Mouse (Mus musculus) lung, embryonic 15.5 days (tissue): Measurements from ENCODE around the gene Galc. TPM values are rescaled to one million over a fixed set of nuclear protein-coding genes. Genes with fewer than 3 reads are reported as not detected.

Source experiments
- ATAC-seq: fragments of 200-750 bp; cut with Nextera tagmentation; 2 replicates; pipeline ENCODE4 v1.8.0; 2017; ENCODE audit warnings: moderate number of reproducible peaks, borderline replicate concordance; ENCODE audit not compliant: low FRiP score, low TSS enrichment; ENCODE audit errors: extremely low read depth
- H3K27ac ChIP-seq: fragments of 300-500 bp; sonication (generic); 2 replicates; pipeline ENCODE4 v1.5.1; 2015; ENCODE audit warnings: moderate library complexity, mild to moderate bottlenecking, inconsistent platforms
- H3K27me3 ChIP-seq: fragments of 300-500 bp; sonication (generic); 2 replicates; pipeline ENCODE4 v1.6.1; 2015; ENCODE audit warnings: inconsistent platforms
- H3K36me3 ChIP-seq: fragments of 300-500 bp; sonication (generic); 2 replicates; pipeline ENCODE4 v1.6.1; 2015; ENCODE audit warnings: inconsistent platforms
- H3K4me1 ChIP-seq: fragments of 300-500 bp; sonication (generic); 2 replicates; pipeline ENCODE4 v1.6.1; 2015; ENCODE audit warnings: inconsistent platforms
- H3K4me2 ChIP-seq: fragments of 300-500 bp; sonication (generic); 2 replicates; pipeline ENCODE4 v1.6.1; 2015; ENCODE audit warnings: inconsistent platforms, mild to moderate bottlenecking, moderate library complexity
- H3K4me3 ChIP-seq: fragments of 300-500 bp; sonication (generic); 2 replicates; pipeline ENCODE4 v1.5.1; 2015; ENCODE audit warnings: mild to moderate bottlenecking, inconsistent platforms
- H3K9ac ChIP-seq: fragments of 300-500 bp; sonication (generic); 2 replicates; pipeline ENCODE4 v1.6.1; 2015; ENCODE audit warnings: inconsistent platforms
- H3K9me3 ChIP-seq: fragments of 300-500 bp; sonication (generic); 2 replicates; pipeline ENCODE4 v1.6.1; 2016; ENCODE audit warnings: inconsistent platforms
- WGBS: fragments of 180-500 bp; shearing (Covaris S2); methylation state at CpG from one replicate; pipeline ENCODE4 v1.1.7; 2015; 5-methylcytosine and 5-hydroxymethylcytosine counted together
- polyA plus RNA-seq: library from polyadenylated mRNA; unstranded; fragments of >200 nt; fragmentation: Nextera tagmentation; extraction: Ambion mirVana; gene quantifications from 2 replicates; pipeline ENCODE4 v1.2.1, GENCODE M21; 2015

Gene Galc
- polyA plus RNA-seq, 1 experiment from 2014 or later = 7.8 TPM

DNA sequence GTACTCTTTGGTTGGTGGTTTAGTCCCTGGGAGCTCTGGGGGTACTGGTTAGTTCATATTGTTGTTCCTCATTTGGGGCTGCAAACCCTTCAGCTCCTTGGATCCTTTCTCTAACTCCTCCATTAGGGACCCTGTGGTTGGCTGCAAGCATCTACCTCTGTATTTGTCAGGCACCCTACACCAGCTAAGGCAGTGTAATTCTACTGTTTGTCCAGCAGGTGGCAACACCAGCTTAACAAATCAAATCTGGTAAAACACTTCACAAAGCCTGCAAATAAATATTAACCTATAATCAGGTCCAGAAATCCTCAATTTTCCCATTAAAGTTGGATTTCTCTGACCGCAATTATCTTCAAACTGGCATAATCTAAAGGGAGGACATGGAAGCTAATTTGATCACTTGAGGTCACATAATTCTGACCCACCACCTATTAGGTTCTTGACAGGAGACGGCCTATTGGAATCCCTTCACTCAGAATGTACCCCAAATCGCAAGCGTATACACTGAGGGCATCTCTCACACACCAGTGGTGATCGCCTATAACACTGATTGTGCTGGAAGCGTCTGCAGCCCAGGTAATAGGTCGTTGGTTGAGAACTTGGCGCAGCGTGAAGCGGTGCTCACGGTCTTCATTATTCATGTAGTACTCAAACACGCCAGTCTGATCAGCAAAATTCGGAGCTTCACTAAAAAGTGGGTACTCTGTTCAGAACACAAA lies 46.6 kb downstream of the Galc start:
- no peak for ATAC-seq
- H3K9ac ChIP-seq = no peak overlapping the region
- 88% methylated on average over 13 of the region's 13 CpGs for WGBS

DNA sequence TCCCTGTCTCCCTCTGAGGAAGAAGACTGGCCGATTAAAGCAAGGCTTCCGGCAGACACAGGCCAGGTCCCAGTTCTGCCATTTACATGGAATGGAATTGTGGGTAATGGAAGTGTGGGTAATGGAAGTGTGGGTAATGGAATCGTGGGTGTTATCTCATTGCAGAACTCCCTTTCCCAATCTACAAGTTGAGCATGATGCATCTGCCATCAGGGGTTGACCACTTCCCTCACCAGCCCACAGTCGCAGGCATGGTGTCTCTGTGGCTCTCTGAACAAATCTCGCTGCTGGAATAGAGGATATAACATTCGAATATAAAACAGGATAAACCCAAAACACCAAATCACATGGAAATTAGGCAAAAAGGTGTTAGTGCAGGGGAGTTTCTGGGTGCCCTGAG lies 48.8 kb downstream of the Galc start:
- Histone ChIP-seq H3K9me3 (no peaks in the 10 kb centered on the region), H3K4me3 (no peak overlapping the region), H3K36me3 (no peaks in the 10 kb centered on the region), H3K4me1 (no peaks in the 10 kb centered on the region), H3K27me3 (no peaks in the 10 kb centered on the region), H3K9ac (no peak overlapping the region), H3K4me2 (no peak overlapping the region), H3K27ac (no peak overlapping the region)
- 92% methylated on average over 6 of the region's 6 CpGs for WGBS
- ATAC-seq = no peak

More for the DNA sequence above, 46.6 kb downstream of the Galc start:
- Histone ChIP-seq H3K4me3 (no peak overlapping the region), H3K27me3 (no peaks in the 10 kb centered on the region), H3K4me2 (no peak overlapping the region), H3K27ac (no peak overlapping the region), H3K9me3 (no peaks in the 10 kb centered on the region), H3K4me1 (no peaks in the 10 kb centered on the region), H3K36me3 (no peaks in the 10 kb centered on the region)

DNA sequence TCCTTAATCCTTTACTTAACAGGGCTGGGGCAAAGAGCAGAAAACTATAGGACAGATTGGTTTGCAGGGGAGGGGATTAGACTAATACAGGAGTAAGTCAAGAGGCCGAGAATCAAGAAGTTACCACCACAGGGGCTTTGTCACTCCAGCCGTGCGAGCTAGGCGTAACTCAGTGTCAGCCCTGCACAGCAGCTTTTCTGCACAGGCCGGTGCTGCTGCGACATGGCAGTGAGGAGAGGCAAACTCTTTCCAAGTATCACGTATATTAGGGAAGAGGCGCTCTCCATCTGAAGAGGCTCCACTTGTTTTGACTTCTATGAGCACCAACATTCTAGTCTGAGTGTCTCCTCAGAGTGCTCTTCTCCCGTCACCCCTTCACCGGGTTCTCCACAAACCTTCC lies 51.2 kb downstream of the Galc start:
- Histone ChIP-seq H3K9me3 (no peaks in the 10 kb centered on the region), H3K4me3 (no peak overlapping the region), H3K4me2 (no peak overlapping the region), H3K36me3 (no peaks in the 10 kb centered on the region), H3K4me1 (no peaks in the 10 kb centered on the region), H3K9ac (no peak overlapping the region), H3K27ac (no peak overlapping the region), H3K27me3 (no peaks in the 10 kb centered on the region)
- 82% methylated on average over 10 of the region's 10 CpGs for WGBS
- ATAC-seq = no peak

DNA sequence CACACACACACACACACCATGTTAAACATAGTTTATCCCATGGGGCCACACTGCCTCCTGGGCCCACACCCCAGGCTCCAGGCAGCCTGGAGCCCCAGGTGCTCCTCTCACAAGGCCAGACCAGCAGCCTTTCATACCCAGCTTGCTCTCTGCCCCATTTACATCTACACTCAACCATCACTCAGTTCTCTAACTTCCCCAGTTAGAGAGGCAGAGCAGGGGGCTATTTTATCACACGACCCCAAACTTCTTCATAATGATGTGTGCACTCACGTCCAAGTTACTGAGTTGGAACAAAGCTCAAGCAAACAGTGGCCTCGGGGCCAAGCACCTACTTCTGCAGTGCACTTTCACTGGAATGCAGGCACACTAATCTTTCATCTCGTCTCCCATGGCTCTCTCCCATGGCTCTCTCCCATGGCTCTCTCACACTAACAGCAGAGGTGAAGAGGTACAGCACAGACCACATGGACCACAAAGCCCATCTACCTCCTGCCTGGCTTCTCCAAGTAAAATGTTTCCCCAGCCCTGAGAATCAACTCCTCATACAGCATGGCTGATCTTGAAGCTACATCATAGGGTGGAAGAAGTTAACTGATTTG lies 53.7 kb downstream of the Galc start:
- Histone ChIP-seq H3K4me3 (no peak overlapping the region), H3K9ac (no peak overlapping the region), H3K9me3 (no peaks in the 10 kb centered on the region), H3K27ac (no peak overlapping the region), H3K27me3 (no peaks in the 10 kb centered on the region), H3K4me1 (no peaks in the 10 kb centered on the region), H3K36me3 (no peaks in the 10 kb centered on the region), H3K4me2 (no peak overlapping the region)
- 40% methylated on average over 4 of the region's 4 CpGs for WGBS
- no peak for ATAC-seq

DNA sequence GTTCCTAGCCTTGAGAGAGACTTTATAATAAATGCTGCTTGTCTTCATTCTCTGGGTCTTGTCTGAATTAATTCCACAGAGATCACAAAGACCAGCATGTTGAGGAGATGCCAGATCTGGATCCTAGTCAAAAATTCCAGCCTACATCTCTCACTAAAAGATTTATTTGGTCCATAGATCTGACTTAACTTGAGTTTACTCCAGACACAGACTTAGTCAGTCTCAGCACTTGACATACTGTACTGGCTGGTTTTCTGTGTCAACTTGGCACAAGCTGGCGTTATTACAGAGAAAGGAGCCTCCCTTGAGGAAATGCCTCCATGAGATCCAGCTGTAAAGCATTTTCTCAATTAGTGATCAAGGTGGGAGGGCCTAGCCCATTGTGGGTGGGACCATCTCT lies 61.9 kb downstream of the Galc start:
- Histone ChIP-seq H3K9me3 (no peaks in the 10 kb centered on the region), H3K9ac (no peak overlapping the region), H3K36me3 (no peaks in the 10 kb centered on the region), H3K27me3 (no peaks in the 10 kb centered on the region), H3K4me2 (no peak overlapping the region), H3K4me1 (no peaks in the 10 kb centered on the region), H3K27ac (no peak overlapping the region), H3K4me3 (no peak overlapping the region)
- WGBS = 54% methylated on average over 1 of the region's 1 CpGs
- ATAC-seq = no peak

DNA sequence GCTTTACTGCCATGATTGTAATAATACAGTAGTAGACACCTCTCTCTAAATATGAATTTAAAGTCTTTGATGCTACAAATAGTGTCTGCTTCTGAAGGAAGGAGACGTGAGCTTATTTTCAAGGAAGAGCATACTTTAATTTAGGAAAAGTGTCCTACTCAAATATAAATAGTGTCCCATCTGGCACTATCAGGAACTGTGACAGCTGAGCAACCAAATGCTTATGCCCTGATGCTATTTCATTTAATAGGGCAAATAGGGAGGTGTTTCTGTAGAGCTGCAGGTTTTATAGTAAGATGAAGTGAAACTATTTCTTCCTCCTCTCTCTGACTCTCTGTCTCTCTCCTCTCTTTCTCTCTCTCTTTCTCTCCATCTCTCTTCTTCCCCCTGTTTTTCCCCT lies 69.1 kb downstream of the Galc start:
- no peak overlapping the region for H3K27ac ChIP-seq
- H3K27me3 ChIP-seq = no peaks in the 10 kb centered on the region
- H3K4me1 ChIP-seq = no peaks in the 10 kb centered on the region
- H3K36me3 ChIP-seq = no peaks in the 10 kb centered on the region
- no peaks in the 10 kb centered on the region for H3K9me3 ChIP-seq
- H3K4me3 ChIP-seq = no peak overlapping the region
- 69% methylated on average over 1 of the region's 1 CpGs for WGBS
- no peak overlapping the region for H3K9ac ChIP-seq
- no peak overlapping the region for H3K4me2 ChIP-seq
- no peak for ATAC-seq

DNA sequence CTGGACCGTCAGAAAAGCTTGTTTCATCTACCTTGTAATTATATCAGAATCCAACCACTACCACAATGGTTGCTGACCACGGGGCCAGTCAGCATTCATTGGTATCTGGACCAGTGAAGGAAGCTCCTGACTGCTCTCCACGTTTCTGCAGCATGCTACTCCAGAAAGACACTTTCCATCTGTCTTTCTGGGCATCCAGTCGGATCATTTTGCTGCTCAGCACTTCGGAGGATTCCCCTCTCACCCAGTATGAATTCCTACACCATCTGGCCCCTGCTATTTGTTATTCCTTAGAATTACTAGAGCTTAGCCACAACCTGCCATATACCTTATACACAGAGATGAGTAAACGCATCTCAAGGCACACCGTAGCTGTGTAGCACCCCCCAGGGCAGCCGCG lies 70.2 kb downstream of the Galc start:
- WGBS = 70% methylated on average over 9 of the region's 9 CpGs
- no peak overlapping the region for H3K4me3 ChIP-seq
- H3K4me1 ChIP-seq = no peaks in the 10 kb centered on the region
- no peaks in the 10 kb centered on the region for H3K9me3 ChIP-seq
- H3K36me3 ChIP-seq = no peaks in the 10 kb centered on the region
- no peaks in the 10 kb centered on the region for H3K27me3 ChIP-seq
- ATAC-seq = no peak
- no peak overlapping the region for H3K9ac ChIP-seq
- no peak overlapping the region for H3K4me2 ChIP-seq
- no peak overlapping the region for H3K27ac ChIP-seq

DNA sequence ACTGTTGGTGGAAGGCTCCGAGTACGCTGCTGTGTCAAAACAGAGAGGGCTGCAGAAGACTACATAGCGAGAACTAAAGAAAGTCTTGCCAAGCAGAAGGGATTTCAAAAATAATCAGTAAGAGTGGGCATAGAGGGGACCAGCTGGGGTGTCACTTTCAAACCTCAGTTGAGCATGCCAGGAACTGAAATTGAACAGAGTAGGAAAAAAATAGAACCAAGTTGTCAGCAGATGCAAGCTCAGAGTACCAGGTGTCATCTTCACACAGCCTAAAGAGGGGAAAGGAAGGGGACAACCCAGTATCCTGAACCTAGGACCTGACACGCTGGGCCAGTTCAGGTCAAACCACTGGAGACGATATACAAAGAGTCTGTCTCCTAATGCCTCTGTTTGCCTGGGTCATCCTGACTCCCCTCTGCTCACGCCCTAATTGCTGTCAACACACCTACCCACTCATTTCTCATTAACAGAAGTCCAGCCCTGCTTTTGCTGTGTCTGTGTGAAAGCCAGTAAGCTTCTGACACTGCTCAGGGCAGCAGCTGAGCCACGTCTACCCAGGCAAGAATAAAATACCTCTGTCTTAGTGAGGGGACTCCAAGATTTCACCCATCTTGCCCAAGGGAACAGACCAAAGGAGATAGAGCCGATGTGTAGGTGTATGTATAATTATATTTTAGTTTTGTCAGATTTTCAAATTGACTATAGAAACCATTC lies 71.9 kb downstream of the Galc start:
- ATAC-seq = no peak
- WGBS = 58% methylated on average over 8 of the region's 8 CpGs
- no peak overlapping the region for H3K4me2 ChIP-seq
- H3K4me3 ChIP-seq = no peak overlapping the region
- no peaks in the 10 kb centered on the region for H3K4me1 ChIP-seq
- no peaks in the 10 kb centered on the region for H3K36me3 ChIP-seq
- H3K9me3 ChIP-seq = no peaks in the 10 kb centered on the region
- H3K27ac ChIP-seq = no peak overlapping the region
- no peak overlapping the region for H3K9ac ChIP-seq
- H3K27me3 ChIP-seq = peaks cover 2% of the 10 kb centered on the region; the same call in 1 of the 2 replicates

DNA sequence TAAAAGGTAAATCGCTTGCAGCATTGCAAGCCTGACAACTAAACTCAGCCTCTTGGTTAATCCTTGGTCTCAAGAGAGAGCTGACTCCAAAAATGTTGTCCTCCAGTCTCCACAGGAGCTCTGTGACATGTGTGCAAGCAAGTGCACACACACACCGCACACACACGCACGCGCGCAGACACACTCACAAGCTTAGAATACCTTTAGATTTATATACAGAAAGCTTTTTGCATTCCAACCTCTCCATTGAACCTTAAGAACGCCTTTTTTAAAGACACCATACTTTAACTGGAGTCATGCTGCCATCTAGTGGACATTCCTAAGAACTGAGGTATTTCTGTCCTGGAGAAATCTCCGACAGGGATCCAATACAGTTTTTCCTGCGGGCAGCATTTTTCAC lies 77.5 kb downstream of the Galc start:
- Histone ChIP-seq H3K27ac (no peak overlapping the region), H3K4me1 (no peaks in the 10 kb centered on the region), H3K4me2 (0 out of 2 replicates have a peak overlapping the region, but pooled peaks have one; percentile 7), H3K36me3 (no peaks in the 10 kb centered on the region), H3K9me3 (no peaks in the 10 kb centered on the region), H3K9ac (no peak overlapping the region), H3K4me3 (no peak overlapping the region), H3K27me3 (peaks cover 6% of the 10 kb centered on the region)
- ATAC-seq = peak; percentile 35; the same call in 1 of the 2 replicates
- WGBS = 10% methylated on average over 9 of the region's 9 CpGs

DNA sequence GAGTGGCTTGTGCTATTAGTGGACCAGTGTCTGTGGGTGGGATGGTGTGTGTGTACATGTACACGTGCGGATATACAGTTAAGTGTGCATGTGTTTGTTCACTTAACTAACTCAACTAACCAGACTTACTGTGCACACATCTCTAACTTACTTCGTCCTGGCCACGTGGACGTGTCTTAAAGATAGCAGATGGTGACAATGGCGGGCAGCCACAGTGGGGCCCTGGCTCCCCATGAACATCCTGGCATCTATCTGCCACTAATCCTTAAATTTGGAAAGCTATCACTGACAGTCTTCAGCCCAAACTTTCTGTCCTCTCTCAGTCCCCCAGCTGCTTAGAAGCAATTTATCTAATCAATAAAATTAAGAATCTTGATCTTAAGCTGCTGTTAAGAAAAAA lies 78.5 kb downstream of the Galc start:
- H3K9me3 ChIP-seq = no peaks in the 10 kb centered on the region
- H3K27me3 ChIP-seq = peaks cover 6% of the 10 kb centered on the region
- ATAC-seq = no peak
- H3K27ac ChIP-seq = no peak overlapping the region
- no peak overlapping the region for H3K9ac ChIP-seq
- no peaks in the 10 kb centered on the region for H3K36me3 ChIP-seq
- no peaks in the 10 kb centered on the region for H3K4me1 ChIP-seq
- no peak overlapping the region for H3K4me3 ChIP-seq
- H3K4me2 ChIP-seq = no peak overlapping the region
- whole genome bisulfite sequencing = 78% methylated on average over 6 of the region's 6 CpGs

DNA sequence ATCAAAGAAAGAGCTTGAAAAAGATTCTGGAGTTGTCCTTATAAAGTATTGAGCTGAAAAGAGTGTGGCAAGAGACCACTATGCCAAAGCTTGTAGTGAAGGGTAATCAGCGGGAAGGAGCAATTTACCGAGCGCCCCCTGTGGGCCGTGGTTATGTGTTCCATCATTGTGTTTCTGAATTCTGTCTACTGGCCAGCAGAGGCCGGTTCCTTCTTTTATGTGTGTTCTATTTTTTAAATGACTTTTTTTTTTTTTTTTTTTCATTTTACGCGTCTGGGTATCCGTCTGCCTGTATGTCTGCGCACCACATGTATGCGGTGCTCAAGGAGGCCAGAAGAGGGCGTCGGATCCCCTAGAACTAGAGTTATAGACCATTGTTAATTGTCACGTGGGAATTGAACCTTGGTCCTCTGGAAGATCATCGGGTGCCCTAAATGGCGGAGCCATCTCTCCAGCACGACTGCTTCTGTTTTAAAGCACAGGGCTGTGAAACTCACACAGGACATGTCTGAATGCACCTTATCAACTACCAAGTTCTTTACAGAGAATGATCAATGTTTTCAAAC lies 78.9 kb downstream of the Galc start:
- H3K9ac ChIP-seq = no peak overlapping the region
- no peak overlapping the region for H3K4me2 ChIP-seq
- H3K27ac ChIP-seq = no peak overlapping the region
- no peak for ATAC-seq
- no peak overlapping the region for H3K4me3 ChIP-seq
- H3K36me3 ChIP-seq = no peaks in the 10 kb centered on the region
- peaks cover 6% of the 10 kb centered on the region for H3K27me3 ChIP-seq
- WGBS = 94% methylated on average over 16 of the region's 16 CpGs
- H3K4me1 ChIP-seq = no peaks in the 10 kb centered on the region
- H3K9me3 ChIP-seq = no peaks in the 10 kb centered on the region

DNA sequence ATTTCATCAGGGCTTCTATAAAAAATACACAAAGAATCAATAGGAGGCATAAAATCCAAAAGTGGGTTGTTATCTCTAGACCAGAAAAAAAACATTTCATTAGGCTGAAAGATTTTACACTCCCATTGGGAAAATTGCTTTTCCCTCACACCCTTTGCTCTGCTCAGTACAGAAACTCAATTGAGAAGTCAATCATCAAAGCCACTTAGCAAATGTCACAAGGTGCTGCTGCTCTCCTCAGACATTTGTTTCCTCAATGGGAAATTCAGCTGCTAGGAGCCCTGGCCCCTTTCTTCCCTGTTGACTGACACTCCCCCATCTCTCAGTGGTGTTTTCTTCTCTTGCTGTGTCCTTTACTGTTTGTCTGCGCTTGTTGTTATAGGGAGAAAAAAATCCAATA lies 79.8 kb downstream of the Galc start:
- peaks cover 6% of the 10 kb centered on the region for H3K27me3 ChIP-seq
- no peaks in the 10 kb centered on the region for H3K4me1 ChIP-seq
- H3K9me3 ChIP-seq = no peaks in the 10 kb centered on the region
- no peak overlapping the region for H3K9ac ChIP-seq
- no peak overlapping the region for H3K4me3 ChIP-seq
- H3K27ac ChIP-seq = no peak overlapping the region
- no peak for ATAC-seq
- WGBS = 70% methylated on average over 1 of the region's 1 CpGs
- H3K4me2 ChIP-seq = no peak overlapping the region
- H3K36me3 ChIP-seq = no peaks in the 10 kb centered on the region
